Mouse (Mus musculus) small intestine, adult 2 months (tissue): ENCODE measurements around the gene Spi1. TPM values are rescaled to one million over a fixed set of nuclear protein-coding genes. Genes with fewer than 3 reads are reported as not detected.
"Not testable (repeated sequence)": the region's sequence is repeated elsewhere in the genome, so short reads cannot be mapped to it uniquely, and the experiment has no call there.

ENCODE experiments used
- H3K27ac ChIP-seq: fragments of 200-500 bp; 2 replicates; pipeline ENCODE4 v1.5.1; 2012; ENCODE audit warnings: low read depth, low read length, control low read depth, inconsistent platforms; ENCODE audit not compliant: insufficient read depth
- H3K27me3 ChIP-seq: fragments of 200-500 bp; 2 replicates; pipeline ENCODE4 v1.6.1; 2012; ENCODE audit warnings: mild to moderate bottlenecking, moderate library complexity, low read length, inconsistent platforms; ENCODE audit not compliant: control insufficient read depth, insufficient read depth
- H3K36me3 ChIP-seq: fragments of 200-500 bp; 2 replicates; pipeline ENCODE4 v1.6.1; 2012; ENCODE audit warnings: mild to moderate bottlenecking, low read length, control low read depth, inconsistent platforms; ENCODE audit not compliant: control insufficient read depth, insufficient read depth
- H3K4me1 ChIP-seq: fragments of 200-500 bp; 2 replicates; pipeline ENCODE4 v1.6.1; 2012; ENCODE audit warnings: low read length, inconsistent platforms, mixed read lengths; ENCODE audit not compliant: control insufficient read depth, insufficient read depth, insufficient read length
- H3K4me3 ChIP-seq: fragments of 200-500 bp; 2 replicates; pipeline ENCODE4 v1.5.1; 2012; ENCODE audit warnings: low read depth, mild to moderate bottlenecking, control low read depth, inconsistent platforms, low read length, moderate library complexity
- CTCF ChIP-seq: fragments of 200-500 bp; IDR thresholded peaks from 2 replicates; pipeline ENCODE4 v1.5.1; 2012; ENCODE audit warnings: low read depth, mild to moderate bottlenecking, control low read depth, inconsistent platforms, low read length, moderate library complexity, mixed read lengths; ENCODE audit not compliant: insufficient replicate concordance, insufficient read length; ENCODE audit errors: extremely low read depth
- POLR2A ChIP-seq: fragments of 200-500 bp; IDR thresholded peaks from 2 replicates; pipeline ENCODE4 v1.6.1; 2012; ENCODE audit warnings: low read depth, mild to moderate bottlenecking, control low read depth, inconsistent platforms, low read length, moderate library complexity
- WGBS: fragments of 180-500 bp; shearing (Covaris S2); methylation state at CpG from one replicate; pipeline ENCODE4 v1.1.7; 2018; 5-methylcytosine and 5-hydroxymethylcytosine counted together
- polyA plus RNA-seq: library from polyadenylated mRNA; depleted of rRNA; stranded (reverse); fragments of >200 nt; gene quantifications from 2 replicates; pipeline ENCODE4 v1.2.3, GENCODE M21; 2012

Gene Spi1
- polyA plus RNA-seq, 1 experiment = 28.8 TPM

GRCm38 (mm10) chr2:91097015-91097414, 14.8 kb downstream of the Spi1 start:
- Histone ChIP-seq H3K27ac (peak overlapping the region; percentile 67), H3K4me1 (no peaks in the 10 kb centered on the region)
- WGBS = 74% methylated on average over 10 of the region's 10 CpGs

DNA sequence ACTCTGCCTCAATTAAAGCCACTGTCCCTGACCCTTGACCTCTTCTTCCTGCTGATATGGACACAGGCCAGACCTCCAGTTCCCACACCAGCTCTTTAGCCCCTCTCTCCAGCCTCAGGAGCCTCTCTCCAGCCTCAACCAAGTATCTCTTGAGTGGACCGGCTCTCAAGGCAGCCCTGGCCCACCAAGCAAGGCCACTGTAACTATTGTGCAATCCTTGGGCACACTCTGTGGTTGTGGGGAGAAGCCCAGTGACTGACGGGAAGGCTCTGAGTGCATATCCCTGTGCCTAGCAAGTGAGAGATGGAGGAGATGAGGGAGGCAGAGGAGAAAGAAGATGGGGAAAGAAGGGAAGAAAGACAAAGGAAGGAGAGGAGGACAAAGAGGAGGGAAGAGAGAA, 16.0 kb downstream of the Spi1 start:
- H3K27ac ChIP-seq = 0 out of 2 replicates have a peak overlapping the region, but pooled peaks have one; percentile 67
- H3K27me3 ChIP-seq = no peaks in the 10 kb centered on the region
- peak overlapping the region; percentile 65 for H3K4me3 ChIP-seq
- no peaks in the 10 kb centered on the region for H3K4me1 ChIP-seq
- WGBS = 71% methylated on average over 2 of the region's 2 CpGs
- TF ChIP-seq CTCF (no peak), POLR2A (no peak)
- no peaks in the 10 kb centered on the region for H3K36me3 ChIP-seq

More at GRCm38 (mm10) chr2:91097015-91097414, 14.8 kb downstream of the Spi1 start:
- H3K27me3 ChIP-seq = no peaks in the 10 kb centered on the region
- no peaks in the 10 kb centered on the region for H3K36me3 ChIP-seq
- TF ChIP-seq POLR2A (no peak), CTCF (no peak)
- peak overlapping the region; percentile 65 for H3K4me3 ChIP-seq

GRCm38 (mm10) chr2:91101124-91101740, 19.0 kb downstream of the Spi1 start:
- H3K36me3 ChIP-seq = no peaks in the 10 kb centered on the region
- TF ChIP-seq CTCF (peak; percentile 95), POLR2A (no peak)
- no peak overlapping the region for H3K27ac ChIP-seq
- H3K27me3 ChIP-seq = no peaks in the 10 kb centered on the region
- 2% methylated on average over 7 of the region's 7 CpGs for WGBS
- H3K4me1 ChIP-seq = no peaks in the 10 kb centered on the region
- H3K4me3 ChIP-seq = no peak overlapping the region

DNA sequence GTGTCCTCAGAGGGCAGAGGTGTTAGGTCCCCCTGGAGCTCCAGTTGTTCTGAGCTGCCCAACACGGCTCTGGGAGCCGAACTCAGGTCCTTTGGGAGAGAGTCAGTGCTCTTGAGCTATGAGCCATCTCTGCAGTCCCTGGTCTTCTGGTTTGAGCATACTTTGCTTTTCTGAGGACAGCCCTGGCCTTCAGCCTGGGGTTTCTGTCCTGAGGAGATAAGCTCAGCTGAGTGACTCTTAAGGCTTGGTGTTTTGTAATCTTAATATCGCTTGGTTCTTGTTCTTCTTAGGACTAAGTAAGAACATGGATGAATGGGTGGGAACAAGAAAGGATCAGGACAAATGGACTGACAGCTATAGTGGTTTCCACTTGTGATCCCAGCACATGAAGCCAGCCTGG, 26.0 kb downstream of the Spi1 start:
- no peaks in the 10 kb centered on the region for H3K27me3 ChIP-seq
- TF ChIP-seq POLR2A (no peak), CTCF (no peak)
- no peak overlapping the region for H3K4me3 ChIP-seq
- no peaks in the 10 kb centered on the region for H3K4me1 ChIP-seq
- 81% methylated on average over 3 of the region's 3 CpGs for WGBS
- H3K36me3 ChIP-seq = no peaks in the 10 kb centered on the region
- H3K27ac ChIP-seq = no peak overlapping the region

DNA sequence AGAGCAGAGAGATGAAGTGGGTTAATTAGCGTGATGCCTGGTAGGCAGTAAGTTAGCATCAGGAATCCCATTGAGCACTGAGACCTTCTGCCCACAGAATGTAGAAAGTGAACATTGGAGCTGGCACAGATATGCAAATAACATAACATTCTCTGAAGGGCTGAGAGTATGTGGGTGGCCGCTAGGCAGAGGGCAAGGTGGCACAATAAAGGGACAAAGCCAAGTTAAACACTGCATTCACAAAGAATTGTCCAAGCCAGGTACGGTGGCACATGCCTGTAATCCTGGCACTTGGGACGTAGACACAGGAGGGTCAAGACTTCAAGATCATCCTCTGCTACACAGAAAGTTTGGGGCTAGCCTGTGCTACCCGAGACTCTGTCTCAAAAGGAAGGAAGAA, 27.1 kb downstream of the Spi1 start:
- Histone ChIP-seq H3K4me1 (no peaks in the 10 kb centered on the region), H3K4me3 (no peak overlapping the region), H3K36me3 (no peaks in the 10 kb centered on the region), H3K27ac (no peak overlapping the region), H3K27me3 (no peaks in the 10 kb centered on the region)
- TF ChIP-seq POLR2A (no peak), CTCF (no peak)
- 71% methylated on average over 5 of the region's 5 CpGs for WGBS

- H3K4me1 ChIP-seq = no peaks in the 10 kb centered on the region
- H3K27ac ChIP-seq = no peak overlapping the region
- 74% methylated on average over 5 of the region's 5 CpGs for WGBS
- no peaks in the 10 kb centered on the region for H3K36me3 ChIP-seq
- no peak for TF ChIP-seq POLR2A
- TF ChIP-seq CTCF = no peak
- H3K27me3 ChIP-seq = no peaks in the 10 kb centered on the region
- no peak overlapping the region for H3K4me3 ChIP-seq
These were observed 27.7 kb downstream of the Spi1 start for GRCm38 (mm10) chr2:91109807-91110385.

DNA sequence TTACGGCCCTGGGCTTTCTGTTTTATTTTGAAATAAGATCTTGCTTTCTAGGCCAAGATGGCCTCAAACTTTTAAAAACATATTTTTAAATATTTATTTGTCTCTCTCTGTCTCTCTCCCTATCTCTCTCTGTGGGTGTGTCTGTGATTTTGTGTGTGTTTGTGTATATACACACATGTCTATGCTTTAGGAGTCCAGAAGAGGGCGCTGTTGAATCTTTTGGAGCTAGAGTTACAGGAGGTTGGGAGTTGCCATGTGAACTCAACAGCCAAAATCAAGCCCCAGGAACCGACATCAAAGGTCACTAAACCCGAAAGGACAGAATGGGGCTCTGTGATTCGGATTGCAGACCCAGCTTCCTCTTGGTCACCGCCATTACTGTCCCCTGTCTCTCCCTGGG, 28.2 kb downstream of the Spi1 start:
- no peaks in the 10 kb centered on the region for H3K27me3 ChIP-seq
- H3K4me1 ChIP-seq = no peaks in the 10 kb centered on the region
- no peaks in the 10 kb centered on the region for H3K36me3 ChIP-seq
- H3K27ac ChIP-seq = no peak overlapping the region
- TF ChIP-seq CTCF (no peak), POLR2A (no peak)
- H3K4me3 ChIP-seq = no peak overlapping the region
- WGBS = 82% methylated on average over 6 of the region's 6 CpGs

- not testable (repeated sequence) for H3K36me3 ChIP-seq, H3K27me3 ChIP-seq, H3K27ac ChIP-seq, H3K4me1 ChIP-seq, H3K4me3 ChIP-seq
- WGBS = 86% methylated on average over 3 of the region's 3 CpGs
These were observed 29.6 kb downstream of the Spi1 start for GRCm38 (mm10) chr2:91111832-91112231.
